Mouse (Mus musculus): ENCODE results near the gene Gdi2.
"Not testable (repeated sequence)": the region's sequence is repeated elsewhere in the genome, so short reads cannot be mapped to it uniquely, and the experiment has no call there.

The Gdi2 gene

DNA sequence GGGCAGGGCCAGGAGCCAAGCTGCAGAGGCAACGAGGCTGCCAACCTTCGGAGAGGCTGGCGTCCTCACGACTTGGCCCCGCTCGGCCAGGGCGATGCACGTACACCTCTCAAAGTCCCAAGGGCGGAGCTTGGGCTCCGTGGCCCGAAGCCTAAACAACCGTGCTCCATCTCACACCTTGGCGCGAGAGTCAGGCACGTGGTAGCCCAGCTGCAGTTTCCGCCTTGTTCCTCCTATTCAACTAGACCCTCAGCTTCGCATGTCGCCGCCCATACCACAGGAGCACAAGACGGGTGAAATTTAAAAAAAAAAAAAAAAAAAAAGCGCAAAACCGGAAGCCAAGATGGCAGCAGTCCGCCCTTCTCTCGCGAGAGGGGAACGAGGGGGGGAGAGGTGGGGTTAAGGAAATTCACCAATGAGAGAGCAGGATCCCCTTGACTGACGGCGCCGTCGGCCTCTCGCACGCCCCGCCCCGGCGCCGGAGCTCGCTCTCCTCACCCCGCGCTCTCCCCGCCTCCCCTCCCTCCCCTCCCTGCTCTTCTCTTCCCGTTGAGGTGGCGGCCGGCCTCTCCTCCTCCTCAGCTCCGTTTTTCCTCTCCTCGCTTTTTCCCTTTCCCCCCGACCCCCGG, at the start of gene Gdi2:
TSS of gene Gdi2 (plus strand) at position 470 of the 629 bp plus-strand sequence.
- peak; percentile 90 for DNase-seq (ENCODE audit: low spot score)

DNA sequence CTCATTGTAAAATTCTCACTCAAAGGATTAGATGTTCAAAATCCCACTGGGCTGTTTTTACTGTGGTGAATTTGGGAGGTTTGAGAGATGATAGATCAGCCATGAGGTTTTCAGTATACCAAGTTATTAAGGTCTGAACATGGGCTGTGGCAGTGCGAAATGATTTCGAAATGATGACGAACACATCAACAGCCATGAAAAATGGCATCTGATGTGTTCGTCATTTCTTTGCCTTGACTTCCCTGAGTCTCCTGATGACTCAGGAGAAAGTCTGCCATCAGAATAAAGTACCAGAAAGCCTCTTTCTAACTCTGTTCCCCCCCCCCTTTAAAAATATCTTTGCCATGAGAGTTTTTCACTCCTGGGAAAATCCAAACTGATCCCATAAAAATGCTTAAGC, 42.3 kb upstream of the Gdi2 start:
- DNase-seq (ENCODE audit: low spot score) = no peak

DNA sequence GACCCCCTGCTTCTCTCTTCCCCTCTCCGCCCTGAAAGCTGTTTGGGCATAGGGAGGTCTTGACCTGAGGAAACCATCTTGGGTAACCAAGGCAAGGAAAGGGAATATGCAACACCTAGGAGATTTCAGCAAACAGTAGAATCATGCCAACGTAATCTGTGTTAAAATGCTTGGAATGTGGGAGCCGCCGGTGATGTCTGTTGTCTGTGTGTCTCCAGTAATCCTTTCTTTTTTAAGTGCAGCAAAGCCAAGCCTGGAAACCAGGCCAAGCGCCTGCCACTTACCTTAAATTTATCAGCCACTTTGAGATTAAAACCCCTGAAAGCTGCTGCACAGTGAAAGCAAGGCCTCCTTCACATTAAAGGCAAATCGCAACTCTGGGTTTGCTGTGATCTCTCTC, 36.8 kb upstream of the Gdi2 start:
- DNase-seq (ENCODE audit: low spot score) = not testable (repeated sequence)

DNA sequence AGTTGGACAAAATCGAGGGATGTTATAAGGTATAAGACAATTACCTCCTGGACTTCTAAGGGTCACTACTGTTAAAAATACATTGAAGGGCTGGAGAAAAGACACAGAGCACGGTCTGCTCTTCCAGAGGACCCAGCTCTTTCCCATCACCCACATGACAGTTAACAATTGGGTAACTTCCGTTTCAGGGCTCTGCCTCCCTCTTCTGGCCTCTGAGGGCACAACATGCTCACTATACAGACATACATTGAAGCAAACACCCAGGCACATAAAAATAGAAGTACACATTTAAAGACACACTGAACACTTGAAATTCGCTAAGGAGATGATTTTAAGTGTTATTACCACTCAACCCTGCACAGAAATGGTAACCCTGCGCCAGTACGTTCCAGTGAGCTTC, 22.5 kb upstream of the Gdi2 start:
- not testable (repeated sequence) for DNase-seq (ENCODE audit: low spot score)

DNA sequence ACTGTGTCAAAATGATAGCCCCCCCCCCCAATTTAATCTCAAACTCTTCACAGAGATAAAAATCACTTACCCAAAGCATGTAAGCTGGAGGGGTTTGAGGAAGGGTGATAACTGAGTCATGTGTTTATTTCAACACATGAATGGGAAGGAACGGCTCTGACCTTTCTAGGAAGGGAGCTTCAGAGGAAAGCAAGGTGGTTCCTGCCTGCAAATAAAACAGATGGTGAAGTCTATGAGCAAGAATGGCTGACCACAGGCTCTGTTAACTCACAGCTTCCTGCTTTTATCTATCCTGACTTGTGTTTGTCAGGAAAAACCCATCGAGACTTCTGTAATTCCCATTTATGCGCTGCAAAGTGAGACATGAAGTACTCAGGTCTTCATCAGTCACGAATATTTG, 18.5 kb upstream of the Gdi2 start:
- DNase-seq (ENCODE audit: low spot score) = not testable (repeated sequence)

DNA sequence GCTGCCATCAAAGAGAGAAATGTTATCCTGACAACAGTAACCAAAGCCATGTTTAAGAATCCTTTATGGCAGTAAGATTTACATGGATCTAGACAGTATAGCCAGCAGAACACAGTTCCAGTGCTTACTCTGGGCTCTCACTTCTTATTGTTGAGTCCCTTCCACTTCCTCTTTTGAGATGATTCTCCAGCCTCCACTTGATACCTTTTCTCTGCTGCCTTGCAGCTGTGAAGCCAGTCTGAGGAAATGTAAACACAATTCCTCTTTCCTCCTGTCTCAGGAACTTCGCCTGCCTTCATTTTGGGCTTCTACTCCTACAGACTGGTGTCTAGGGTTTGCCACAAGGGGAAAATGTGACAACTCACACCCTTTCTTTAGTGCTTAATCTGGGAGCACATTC, 17.9 kb upstream of the Gdi2 start:
- DNase-seq (ENCODE audit: low spot score) = not testable (repeated sequence)

DNA sequence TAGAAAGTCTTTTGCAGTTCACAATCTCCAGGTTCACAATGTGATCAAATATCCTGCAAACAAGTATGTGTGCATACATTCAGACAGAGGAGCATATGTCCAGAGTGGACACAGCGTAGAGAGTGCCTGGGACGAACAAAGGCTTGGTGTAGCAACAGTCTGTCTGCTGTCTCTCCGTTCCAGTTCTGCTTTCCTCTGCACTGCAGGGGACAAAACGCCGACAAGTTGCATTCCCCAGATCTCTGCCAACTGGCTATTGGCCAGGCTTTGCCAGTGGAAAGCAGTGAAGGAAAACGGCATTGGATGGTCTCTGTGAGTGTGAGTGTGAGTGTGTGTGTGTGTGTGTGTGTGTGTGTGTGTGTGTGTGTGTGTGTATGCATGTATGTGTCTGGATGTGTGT, 14.4 kb upstream of the Gdi2 start:
- no peak for DNase-seq (ENCODE audit: low spot score)

DNA sequence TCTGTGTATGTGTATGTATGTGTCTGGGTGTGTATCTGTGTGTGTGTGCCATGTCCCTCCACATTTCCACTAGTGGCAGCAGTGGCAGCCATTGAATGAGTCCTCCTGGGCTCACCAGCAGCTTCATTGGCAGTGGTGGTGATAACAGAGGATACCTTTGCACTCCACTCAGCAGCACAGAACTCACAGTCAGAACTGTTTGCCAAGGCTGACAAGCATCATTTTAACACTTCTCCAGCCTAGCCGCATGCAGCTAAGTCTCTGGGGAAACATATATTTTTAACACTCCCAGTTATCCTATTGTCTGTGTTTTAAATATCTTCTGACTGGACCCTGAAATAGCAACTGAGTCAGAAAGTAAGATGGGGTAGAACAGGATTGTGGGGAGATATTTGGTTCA, 13.9 kb upstream of the Gdi2 start:
- no peak for DNase-seq (ENCODE audit: low spot score)

DNA sequence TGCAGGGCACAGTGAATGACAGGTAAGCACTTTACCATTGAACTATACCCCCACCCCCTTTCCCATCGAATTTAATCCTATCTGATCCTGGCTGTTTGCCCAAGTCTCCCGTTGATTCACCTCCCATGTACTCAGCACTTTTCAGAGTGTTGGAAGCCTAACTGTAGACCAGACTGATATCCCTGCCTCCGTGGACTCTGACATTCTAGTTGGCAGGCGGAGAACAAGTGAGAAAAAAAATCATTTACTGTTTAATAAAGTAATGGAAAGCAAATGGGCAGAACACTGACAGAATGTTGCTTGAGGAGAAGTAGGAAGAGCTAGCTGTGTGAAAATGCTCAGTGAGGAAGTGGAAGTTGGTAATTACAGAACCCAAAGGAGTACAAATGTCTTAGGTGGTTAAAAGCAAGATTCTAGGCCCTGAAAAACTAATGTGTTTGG, 12.2 kb upstream of the Gdi2 start:
- no peak for DNase-seq (ENCODE audit: low spot score)

DNA sequence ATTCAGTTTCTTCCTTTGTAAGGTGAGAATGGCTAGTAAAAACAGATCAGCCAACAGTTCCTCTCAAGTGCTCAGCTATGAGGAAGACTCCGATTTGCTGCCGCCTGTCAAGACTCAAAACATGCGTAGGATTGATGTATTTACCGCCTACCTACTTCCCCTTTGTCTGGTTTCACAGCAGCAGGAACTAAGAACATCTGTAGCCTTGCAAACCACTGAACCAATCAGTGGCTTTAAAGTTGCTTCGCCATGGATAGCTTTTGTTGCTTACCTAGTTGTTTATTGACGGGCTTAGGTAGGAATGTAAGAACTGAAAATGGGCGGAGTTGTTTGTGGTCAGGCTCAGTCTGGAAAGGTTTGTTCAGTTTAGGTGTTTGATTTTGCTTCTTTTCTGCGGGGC, 11.5 kb upstream of the Gdi2 start:
- DNase-seq (ENCODE audit: low spot score) = no peak

DNA sequence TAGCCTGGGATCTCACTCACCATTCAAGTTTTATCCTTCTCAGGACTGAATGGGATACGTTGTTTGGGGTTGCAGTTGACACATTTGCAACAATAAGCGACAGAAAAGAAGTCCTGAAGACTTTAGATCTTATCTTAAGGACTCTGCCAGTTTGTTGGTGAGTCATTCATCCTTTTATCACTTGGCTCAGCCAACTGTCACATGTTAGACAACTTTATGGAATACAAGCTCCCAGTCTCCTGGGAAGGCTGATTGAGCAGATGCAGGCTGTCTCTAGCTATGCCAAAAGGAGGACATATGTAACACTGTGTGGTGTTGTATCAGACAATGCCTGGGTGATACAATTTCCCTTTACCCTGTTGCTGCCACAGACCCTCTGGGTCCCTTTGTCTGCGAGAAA, 7.4 kb upstream of the Gdi2 start:
- DNase-seq (ENCODE audit: low spot score) = no peak

DNA sequence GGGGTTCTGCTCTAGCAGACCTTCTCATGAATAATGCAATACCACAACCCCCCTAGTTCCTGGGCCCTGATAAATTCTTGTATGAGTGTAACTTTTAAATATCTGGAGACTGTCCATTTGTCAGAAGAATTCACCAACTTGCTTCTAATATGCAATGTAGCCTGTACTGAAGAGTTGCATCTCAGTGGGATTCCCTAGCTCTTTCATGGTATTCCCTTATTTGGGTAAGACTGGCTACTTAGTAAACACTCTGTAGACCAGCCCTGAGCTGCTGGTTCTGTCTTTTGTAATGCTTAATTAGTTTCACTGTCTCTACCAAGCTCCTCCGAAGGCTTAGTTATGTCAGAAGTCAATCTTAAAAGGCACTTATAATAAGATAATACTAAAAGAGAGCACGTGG, 6.7 kb upstream of the Gdi2 start:
- not testable (repeated sequence) for DNase-seq (ENCODE audit: low spot score)

DNA sequence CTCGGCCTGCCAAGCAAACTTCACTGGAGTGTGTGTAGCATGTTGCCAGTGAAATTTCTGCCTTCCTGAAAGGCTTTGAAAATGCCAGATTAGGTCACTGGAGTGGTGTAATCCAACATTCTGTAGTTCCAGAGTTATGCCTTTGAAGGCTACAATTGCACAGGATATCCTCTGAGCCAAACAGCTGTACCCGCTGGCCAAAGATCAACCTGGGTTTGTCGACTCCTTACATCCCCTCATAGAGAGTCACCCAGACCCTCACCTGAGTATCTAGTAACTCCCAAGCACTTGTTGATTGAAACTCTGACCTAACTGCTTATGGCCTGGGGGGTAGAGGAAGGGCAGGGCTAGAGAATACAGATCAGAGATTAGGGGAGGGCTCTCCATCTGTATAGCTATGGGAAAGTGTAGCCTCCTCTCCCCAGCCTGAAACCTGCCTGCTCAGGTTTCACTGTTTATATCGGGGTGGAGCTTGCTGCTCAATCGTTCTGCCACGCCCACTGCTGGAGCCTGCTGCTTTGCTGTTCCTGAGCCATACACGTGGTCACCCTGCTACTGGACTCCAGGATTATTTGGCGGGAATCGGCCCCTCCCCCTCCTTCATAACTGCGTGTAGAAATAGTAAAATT, 6.1 kb upstream of the Gdi2 start:
- no peak for DNase-seq (ENCODE audit: low spot score)

DNA sequence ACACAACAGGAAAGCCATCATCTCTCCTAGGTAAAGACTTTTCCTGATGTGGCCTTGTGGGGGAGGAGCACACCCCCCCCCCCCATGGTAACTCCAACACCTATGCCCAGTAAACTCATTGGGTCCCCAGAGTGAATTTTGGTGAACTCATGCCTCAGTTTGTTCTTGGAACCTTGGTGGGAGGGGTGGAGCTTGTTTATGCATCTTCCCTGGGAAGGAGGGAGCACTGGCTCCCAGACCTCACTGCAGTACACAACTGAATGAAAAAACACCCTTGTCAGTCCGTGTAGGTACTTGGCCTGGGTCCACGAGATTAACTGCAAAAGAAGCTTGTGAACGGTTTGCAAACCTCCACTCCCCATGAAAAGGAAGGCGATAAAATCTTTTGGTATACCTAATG, 5.4 kb upstream of the Gdi2 start:
- no peak for DNase-seq (ENCODE audit: low spot score)

DNA sequence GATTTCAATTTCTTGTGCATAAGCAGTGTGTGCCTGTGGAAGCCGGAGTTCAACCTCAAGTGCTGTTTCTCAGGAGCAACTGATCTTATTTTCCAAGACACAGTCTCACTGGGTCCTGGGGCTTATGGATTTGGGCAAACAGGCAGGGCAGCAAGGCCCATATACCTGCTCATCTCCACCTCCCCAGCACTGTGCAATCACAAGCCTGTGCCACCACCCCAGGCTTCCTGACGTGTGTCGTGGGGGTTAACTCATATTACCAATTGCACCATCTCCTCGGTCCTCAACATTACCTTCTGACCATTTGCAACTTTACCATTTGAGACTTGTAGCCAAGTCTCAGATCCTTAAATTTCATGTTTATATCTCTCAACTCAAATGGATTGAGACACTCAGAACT, 3.7 kb upstream of the Gdi2 start:
- DNase-seq (ENCODE audit: low spot score) = no peak

DNA sequence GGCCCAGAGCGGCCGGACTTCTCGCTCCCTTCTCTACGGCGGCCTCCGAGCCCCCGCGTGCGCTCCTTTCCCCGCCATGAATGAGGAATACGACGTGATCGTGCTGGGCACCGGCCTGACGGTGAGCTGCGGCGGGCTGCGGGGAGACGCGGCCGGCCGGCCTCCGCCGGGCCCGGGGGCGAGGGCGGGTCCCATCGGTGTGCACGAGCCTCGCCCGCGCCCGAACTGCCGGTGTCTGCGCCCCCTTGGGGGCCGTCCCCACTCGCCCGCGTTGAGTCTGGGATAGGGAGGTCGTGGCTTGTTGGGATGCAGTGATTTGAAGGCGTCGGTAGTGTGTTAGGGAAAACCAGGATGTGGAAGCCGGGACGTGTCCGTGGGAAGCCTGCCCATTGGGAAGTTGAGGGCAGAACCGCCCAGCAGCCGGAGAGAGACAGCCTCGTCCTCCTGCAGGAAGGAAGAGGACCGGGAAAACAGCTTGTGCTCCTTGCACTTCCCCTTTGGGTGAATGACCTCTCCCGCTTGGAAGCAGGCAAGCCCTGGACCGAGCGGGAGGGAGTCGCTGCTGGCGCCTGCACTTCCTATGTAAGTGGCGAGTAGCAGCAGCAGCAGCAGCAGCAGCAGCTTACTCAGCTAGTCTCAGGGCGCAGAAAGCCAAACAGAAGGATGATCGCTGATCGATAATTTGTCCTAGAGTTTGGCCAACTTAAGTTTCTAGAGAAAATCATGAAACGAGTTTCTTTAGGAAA, 533 bp downstream of the Gdi2 start:
- no peak for DNase-seq (ENCODE audit: low spot score)

DNA sequence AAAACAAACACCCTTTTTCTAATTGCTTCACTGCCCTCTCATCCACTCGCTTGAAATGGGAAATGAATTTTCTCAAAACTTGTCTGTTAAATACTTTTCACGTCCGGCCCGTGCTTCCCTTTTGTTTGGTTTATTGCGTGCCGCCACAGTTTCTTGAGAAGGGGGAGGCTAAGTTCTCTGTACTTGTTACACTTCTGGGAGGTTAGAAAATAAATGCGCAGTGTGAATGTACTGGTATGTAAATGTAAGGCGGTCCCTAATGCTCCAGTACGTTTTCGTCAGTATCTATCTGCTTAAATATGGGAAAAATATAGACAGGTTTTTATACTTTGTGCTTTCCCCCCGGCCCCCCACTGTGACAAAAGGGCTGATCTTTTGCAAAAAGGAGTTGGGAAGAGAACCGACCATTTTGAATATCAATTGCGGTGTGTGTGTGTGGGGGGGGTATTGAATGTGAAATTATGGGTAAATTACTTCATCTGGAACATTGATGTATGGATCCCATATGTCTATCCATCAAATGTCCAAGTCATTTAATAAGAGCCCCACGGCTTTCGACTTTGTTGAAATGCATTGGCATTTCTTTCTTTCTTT, 1.2 kb downstream of the Gdi2 start:
- no peak for DNase-seq (ENCODE audit: low spot score)

DNA sequence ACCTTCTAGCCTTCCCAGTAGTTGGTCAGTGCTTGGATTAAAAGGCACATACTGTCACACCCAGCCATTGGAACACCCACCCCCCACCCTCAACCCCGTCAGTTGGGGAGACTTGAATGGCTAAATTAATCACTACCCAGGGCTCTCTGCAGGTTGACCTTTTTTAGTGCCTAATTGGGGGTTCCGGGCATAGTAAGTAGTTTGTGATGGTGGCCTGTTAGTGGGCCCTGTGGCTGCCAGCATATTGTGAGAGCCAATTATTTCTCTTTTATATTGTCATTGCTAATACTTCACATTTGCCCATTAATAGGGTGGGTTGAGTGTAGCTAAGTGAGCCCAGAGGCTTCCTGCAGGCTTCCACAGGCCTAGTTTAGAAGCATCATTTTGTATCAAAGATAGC, 2.3 kb downstream of the Gdi2 start:
- no peak for DNase-seq (ENCODE audit: low spot score)

DNA sequence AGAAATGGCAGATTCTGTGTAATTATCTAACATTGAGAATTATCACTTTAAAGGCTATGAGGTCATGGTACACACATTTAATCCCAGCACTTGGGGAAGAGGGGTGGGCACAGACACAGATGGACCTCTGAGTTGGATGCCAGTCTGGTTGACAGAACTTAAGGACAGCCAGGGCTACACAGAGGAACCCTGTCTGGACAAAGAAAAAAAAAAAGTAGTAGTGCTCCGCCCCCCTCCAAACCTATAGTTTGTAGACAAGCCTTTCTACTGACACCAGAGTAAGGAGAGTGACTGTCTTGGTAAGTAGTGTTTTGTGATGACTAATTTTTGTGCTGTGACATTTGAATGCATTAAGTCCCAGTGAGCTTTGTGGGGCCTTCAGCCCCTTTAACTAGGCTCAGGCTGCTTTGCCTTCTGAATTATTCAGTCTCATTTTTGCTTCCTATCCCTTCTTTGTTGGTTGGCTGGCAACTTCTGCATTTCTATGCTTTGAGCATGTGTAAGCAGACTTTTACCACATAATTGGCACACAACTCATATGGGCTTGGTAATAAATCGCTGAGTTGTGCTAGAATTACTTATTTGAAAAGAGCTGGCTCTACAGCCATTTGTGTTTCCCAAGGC, 3.4 kb downstream of the Gdi2 start:
- DNase-seq (ENCODE audit: low spot score) = no peak

DNA sequence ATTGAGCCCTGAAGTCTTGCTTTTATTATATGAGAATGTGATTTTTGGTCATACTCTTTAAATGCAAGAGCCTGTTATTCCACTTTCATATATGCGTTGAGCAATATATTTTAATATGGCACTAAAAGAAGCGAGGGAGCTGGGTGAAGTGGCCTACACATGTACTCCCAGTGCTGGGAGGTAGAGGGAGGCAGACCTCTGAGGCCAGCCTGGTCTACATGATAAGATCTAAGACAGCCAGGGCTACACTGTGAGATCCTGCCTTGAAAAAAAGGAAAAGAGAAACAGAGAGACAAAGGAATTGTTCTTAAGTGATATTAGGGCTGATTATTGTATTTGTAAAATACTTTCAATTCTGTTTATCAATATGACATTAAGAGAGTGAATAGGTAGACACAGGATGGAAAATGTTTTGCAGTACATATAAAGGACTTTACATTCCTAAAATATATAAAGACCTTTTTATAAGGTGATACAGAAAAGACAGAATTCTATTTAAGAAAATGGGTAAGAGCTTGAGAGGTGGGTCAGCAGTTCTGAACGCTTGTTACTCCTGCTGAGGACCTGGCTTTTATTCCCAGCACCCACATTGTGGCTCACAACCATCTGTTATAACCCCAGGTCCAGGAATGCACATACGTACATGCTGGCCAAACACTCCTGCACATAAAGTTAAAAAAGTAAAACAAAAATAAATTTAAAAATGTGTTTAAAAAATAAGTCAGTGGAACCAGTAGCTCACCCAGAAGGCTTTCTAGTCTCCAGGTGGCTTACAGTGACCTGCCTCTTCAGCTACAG, 6.4 kb downstream of the Gdi2 start:
- no peak for DNase-seq (ENCODE audit: low spot score)

DNA sequence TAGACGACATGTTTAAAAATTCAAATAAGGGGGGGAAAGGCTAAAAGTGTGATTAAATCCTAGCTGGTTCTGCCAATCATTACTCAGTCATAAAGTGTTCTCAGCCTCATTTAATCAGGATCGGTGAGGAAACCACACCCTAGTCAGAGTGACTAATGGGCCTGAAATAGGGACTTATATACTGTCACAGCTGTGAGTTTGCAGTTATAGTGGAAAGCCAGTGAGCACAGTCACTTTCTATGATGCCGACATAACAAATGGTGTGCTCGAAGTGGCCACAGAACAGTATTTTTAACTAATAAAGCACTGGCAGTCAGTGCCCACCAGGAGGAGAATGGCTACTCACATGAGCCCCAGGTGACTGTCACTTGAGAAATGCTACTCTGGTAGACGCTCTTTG, 7.1 kb downstream of the Gdi2 start:
- DNase-seq (ENCODE audit: low spot score) = no peak

DNA sequence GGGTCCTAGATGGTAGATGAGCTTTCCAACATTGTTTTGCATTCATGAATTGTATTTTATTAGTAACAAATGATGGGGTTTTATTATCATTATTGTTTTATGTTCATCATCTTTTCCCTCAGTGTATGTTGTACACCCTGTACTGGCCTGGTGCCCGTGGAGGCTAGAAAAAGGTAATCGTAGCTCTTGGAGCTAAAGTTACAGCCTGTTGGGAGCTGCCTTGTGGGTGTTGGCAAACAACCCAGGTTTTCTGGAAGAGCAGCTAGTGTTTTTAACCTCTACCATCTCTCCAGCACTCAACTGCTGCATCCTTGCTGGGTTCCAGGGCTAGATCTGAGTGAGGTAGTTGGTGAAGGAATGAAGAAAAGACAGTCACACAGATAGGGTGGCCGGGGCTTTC, 9.5 kb downstream of the Gdi2 start:
- DNase-seq (ENCODE audit: low spot score) = no peak
